Mouse (Mus musculus) gastrocnemius, postnatal 10 days (tissue): ENCODE results near the gene D11Wsu47e. TPM values are rescaled to one million over a fixed set of nuclear protein-coding genes. Genes with fewer than 3 reads are reported as not detected.
"Not testable (repeated sequence)": the region's sequence is repeated elsewhere in the genome, so short reads cannot be mapped to it uniquely, and the experiment has no call there.

Source experiments
- DNase-seq: peaks from one replicate; pipeline ENCODE4 v3.0.0; 2021; ENCODE audit warnings: mixed read lengths
- long read RNA-seq, 2 experiments: library from polyadenylated mRNA; stranded (forward); transcript quantifications; one replicate each; pipeline ENCODE4 v2.0.0; 2021
- total RNA-seq, 2 experiments: library from RNA; stranded (reverse); gene quantifications; 2 replicates each; pipeline ENCODE4 v1.2.3; 2021

D11Wsu47e gene
- 10 to 100 TPM in 1 of 2 experiments, 1 to 10 TPM in 1; 7.3 to 10.9 TPM for total RNA-seq
- long read RNA-seq, experiment 1, transcript D11Wsu47e-202 (5 exons, 2,062 nt) = major isoform, 21 of 29 reads
- long read RNA-seq, experiment 1, partial matches to known transcripts = 0 of 29 reads
- long read RNA-seq, experiment 1, other reads (novel, unspliced or antisense) = 7 of 29 reads
- long read RNA-seq, experiment 2, transcript D11Wsu47e-202 (5 exons, 2,062 nt) = major isoform, 19 of 22 reads
- long read RNA-seq, experiment 2, partial matches to known transcripts = 0 of 22 reads
- long read RNA-seq, experiment 2, other reads (novel, unspliced or antisense) = 1 of 22 reads

- DNase-seq = peak; percentile 92
Observed at GRCm38 (mm10) chr11:113683957-113684706, at the start of gene D11Wsu47e, which contains the start of gene Fam104a. Gene D11Wsu47e (plus strand): TSS chr11:113684412. Gene Fam104a (minus strand): TSS chr11:113684155.

- no peak for DNase-seq
Observed at GRCm38 (mm10) chr11:113634699-113635121, 49.5 kb upstream of the D11Wsu47e start.

- no peak for DNase-seq
Observed at GRCm38 (mm10) chr11:113638680-113639079, 45.5 kb upstream of the D11Wsu47e start.

- no peak for DNase-seq
Observed at GRCm38 (mm10) chr11:113645181-113645580, 39.0 kb upstream of the D11Wsu47e start.

- DNase-seq = peak; percentile 94
Observed at GRCm38 (mm10) chr11:113648152-113648551, 36.1 kb upstream of the D11Wsu47e start.

GRCm38 (mm10) chr11:113648690-113649352 is 35.4 kb upstream of the D11Wsu47e start, which contains the start of gene Cog1:
Gene Cog1 (plus strand): TSS chr11:113649169.
- DNase-seq = no peak

GRCm38 (mm10) chr11:113649353-113650210 is 34.6 kb upstream of the D11Wsu47e start, which contains the start of gene Slc39a11:
Gene Slc39a11 (minus strand): TSS chr11:113650079.
- DNase-seq = peak; percentile 76

GRCm38 (mm10) chr11:113651206-113651906 is 32.9 kb upstream of the D11Wsu47e start:
- DNase-seq = no peak

- peak; percentile 45 for DNase-seq
Observed at GRCm38 (mm10) chr11:113651907-113652273, 32.3 kb upstream of the D11Wsu47e start.

- DNase-seq = no peak
Observed at GRCm38 (mm10) chr11:113652516-113652915, 31.7 kb upstream of the D11Wsu47e start.

- no peak for DNase-seq
Observed at GRCm38 (mm10) chr11:113654105-113654504, 30.1 kb upstream of the D11Wsu47e start.

- no peak for DNase-seq
Observed at GRCm38 (mm10) chr11:113654561-113655270, 29.5 kb upstream of the D11Wsu47e start.

- no peak for DNase-seq
Observed at GRCm38 (mm10) chr11:113656511-113656932, 27.7 kb upstream of the D11Wsu47e start.

- no peak for DNase-seq
Observed at GRCm38 (mm10) chr11:113657221-113657620, 27.0 kb upstream of the D11Wsu47e start.

GRCm38 (mm10) chr11:113658319-113658718 is 25.9 kb upstream of the D11Wsu47e start:
- DNase-seq = no peak

GRCm38 (mm10) chr11:113658763-113659162 is 25.4 kb upstream of the D11Wsu47e start:
- no peak for DNase-seq

GRCm38 (mm10) chr11:113660213-113660612 is 24.0 kb upstream of the D11Wsu47e start:
- DNase-seq = not testable (repeated sequence)

GRCm38 (mm10) chr11:113660940-113661339 is 23.3 kb upstream of the D11Wsu47e start:
- DNase-seq = no peak

GRCm38 (mm10) chr11:113661835-113662351 is 22.3 kb upstream of the D11Wsu47e start:
- no peak for DNase-seq

- DNase-seq = no peak
Observed at GRCm38 (mm10) chr11:113664279-113664678, 19.9 kb upstream of the D11Wsu47e start.
